Mouse (Mus musculus): ENCODE data around the gene Adnp.

Adnp gene

DNA sequence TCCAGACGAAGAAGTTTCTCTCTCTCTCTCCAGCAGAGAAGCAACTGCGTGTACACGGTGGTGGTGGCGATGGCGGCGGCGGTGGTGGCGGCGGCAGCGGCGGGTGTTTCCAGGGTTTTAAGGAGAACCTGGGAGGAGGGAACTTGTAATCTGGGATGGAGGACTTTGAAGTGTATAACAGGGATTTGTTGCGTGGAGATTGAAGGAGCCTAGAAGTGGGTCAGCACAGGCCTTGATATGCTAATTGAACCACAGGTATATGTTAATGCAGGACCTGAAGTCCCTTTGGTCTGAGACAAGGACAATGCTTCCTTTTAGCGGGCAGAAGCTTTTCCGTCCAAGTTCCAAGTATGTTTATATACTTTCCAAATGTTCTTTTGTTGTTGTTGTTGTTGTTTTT lies 50.6 kb downstream of the Adnp start:
- no peak for DNase-seq (ENCODE audit: low read depth, low spot score)

DNA sequence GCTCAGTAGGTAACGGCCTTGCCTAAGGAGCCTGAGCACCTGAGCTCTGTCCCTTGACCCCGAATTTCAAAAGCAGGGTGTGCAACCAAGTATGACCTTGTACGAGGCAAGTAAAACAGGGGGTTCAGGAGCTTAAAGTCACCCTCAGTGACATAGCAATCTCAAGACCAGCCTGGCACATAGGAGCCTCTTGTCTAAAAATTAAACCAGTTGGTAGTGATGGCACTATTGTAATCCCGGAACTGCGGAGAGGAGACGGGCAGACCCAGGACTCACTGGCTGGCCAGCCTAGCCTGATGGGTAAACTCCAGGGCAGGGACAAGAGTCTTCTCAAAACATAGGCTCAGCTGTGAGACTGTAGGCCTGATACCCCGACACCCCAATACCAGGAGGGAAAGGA lies 51.2 kb downstream of the Adnp start:
- DNase-seq (ENCODE audit: low read depth, low spot score) = no peak

DNA sequence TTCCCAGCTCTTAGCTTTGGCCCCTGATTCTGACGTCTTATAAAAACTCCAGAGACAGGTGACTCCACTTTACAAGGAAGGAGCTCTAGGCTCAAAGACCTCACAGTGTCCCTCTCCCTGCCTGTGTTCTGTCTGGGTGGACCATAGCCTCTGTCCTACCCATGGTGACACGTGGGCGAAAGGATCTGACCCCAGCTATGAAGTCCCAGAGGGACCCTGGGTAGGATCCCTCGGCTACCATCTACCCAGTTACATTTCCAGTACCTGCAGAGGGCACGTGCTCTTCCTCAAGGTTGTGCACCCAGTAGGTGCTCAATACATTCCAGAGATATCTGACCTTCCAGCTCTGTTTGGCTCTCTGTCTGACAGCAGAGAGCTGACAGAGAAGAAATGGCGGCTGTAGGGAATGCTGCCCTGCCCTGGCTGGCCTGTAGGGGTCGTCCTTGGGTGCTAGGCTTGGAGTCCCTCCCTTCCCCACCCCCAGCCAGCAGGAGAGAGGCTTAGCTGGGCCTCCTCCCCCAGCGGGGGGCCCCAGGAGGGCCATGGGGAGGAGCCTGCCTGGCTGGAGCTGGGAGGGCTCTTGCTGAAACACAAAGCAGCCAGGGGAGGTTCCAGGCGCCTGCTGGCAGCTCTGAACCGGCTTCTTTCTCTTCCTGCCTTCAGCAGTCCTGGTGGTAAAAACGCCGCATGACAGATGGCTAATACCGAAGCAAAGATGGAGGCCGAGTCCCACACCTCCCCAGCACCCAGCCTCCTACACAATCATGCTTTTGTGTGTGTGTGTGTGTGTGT lies 52.6 kb downstream of the Adnp start:
- DNase-seq (ENCODE audit: low read depth, low spot score) = peak; percentile 71

DNA sequence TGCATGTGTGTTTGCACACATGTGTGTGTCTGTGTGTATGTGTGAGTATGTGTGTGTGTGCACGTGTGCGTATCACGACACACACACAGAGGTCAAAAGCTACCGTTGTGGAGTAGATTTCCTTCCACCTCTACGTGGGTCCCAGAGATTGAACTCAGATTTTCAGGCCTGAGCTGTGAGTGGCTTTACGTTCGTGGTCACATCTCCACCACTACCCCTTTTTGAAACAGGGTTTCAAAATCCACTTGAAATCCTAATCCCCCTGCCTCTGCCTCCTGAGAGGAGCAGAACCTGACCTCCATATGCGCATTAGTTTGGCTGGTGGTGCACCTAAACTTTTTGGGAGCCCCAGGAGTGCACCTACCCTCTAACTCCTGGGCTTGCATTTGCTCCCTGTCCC lies 57.7 kb downstream of the Adnp start:
- DNase-seq (ENCODE audit: low read depth, low spot score) = no peak

DNA sequence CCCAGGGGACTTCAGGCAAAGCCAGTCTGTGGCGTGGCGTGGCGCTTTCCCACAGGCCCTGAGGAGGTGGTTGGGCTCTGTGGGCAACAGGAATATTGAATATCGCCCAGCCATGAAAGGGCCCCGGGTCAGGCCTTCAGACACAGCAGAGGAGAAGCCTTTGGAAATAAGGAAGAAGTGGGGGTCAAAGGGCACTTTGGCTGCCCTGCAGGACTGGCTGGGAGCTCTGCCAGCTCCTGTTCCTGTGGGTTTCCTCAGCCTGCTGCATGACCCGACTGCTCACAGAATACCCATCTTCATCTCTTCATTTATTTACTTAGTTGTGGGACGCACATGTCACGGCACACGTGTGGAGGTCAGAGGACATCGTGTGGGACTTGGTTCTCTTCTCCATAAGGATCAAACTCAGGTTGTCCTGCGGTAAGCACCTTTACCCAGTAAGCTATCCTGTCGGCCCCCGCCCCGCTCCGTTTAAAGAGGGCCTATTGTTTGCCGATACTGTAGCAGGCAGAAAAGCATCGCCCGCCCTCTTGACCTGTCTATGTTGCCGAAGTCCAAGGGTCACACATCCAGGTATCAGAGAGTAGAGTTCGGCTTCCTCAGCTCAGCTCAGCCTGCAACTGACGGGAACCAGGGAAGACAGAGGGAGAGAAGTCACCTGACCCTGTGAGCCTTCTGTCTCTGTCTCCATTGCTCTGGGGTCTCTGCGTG lies 59.0 kb downstream of the Adnp start:
- DNase-seq (ENCODE audit: low read depth, low spot score) = no peak

DNA sequence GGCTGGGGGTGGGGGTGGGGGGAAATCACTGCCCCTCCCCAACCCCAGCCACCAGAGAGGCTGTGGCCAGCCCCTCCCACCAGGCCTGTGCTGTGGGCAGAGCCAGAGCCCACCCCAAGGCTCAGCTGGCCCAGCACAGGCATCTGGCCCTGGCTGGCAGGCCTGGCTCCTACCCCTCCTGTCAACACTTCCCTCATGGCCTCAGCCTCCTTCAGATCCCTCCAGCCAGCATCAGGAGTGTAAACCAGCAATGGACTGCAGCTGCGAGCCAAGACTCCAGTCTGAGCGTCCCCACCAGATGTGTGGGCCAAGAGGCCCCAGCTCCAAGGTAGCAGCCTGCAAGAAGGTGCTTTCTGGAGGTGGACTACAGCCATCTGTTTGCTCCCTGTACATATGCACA lies 61.5 kb downstream of the Adnp start:
- peak; percentile 65 for DNase-seq (ENCODE audit: low read depth, low spot score)

DNA sequence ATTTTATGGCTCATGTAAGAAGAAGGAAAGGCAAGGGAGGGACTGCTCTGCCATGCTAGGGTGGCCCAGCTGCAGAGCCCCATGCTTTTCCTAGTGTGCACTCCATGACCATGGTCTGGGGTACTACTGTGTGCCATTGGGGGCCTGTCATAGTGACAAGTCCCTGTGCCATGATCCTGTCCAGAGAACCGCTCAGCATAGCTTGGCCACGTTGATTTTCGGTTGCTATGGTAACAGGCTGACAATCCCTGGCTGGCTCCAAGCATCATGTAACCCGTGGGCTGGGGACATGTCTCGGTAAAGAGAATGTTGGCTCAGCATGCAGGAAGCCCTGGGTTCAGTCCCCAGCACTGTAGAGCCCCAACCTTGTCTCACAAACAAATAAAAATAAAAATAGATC lies 63.1 kb downstream of the Adnp start:
- no peak for DNase-seq (ENCODE audit: low read depth, low spot score)

DNA sequence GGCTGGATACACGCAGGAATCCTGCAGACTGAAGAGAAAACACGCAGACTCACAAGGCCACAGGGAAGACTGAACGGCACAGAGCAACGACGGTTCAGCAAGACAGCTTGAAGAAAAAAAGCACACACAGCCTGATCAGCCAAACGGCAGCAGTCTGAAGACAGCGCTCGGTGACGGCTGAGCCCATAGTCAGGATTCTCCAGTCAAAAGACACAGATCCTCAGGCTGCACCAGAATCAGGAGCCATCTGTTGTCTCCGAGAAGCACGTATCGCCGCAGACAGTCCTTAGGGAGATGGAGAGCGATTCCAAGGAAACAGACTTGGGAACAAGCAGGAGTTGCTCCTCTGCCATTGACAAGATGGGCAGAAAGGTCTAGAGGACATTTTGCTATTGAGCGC lies 69.8 kb downstream of the Adnp start:
- DNase-seq (ENCODE audit: low read depth, low spot score) = no peak
